ENCODE assay signal across 10 mouse cellular contexts in genomic region chr2:154420942-154421731, GRCm38 (mm10). TPM values are rescaled to one million over a fixed set of nuclear protein-coding genes. Genes with fewer than 3 reads are reported as not detected.
A peak's percentile ranks its signal among the peaks of the same experiment; 100 is the strongest.
DNase-seq lines count a peak whose midpoint lies in the region; ATAC-seq and TF ChIP-seq lines count a peak whose summit lies in the region.
"Had no signal": no experiment of that assay in that cellular context is flagged by ENCODE, and none has a peak within 500 bp of the region (broad histone marks: within the 10 kb centered on the region; RNA-seq: fewer than 3 reads in every experiment).

No protein-coding gene starts in this region.

- no peak for DNase-seq in stomach, postnatal 0 days (ENCODE audit: low spot score)
- DNase-seq in embryonic facial prominence, embryonic 10.5 days (ENCODE audit: low spot score): peak; percentile 75
- peak; percentile 40 for DNase-seq in limb, embryonic 11.5 days (ENCODE audit: low spot score)
- DNase-seq in yolk sac, embryonic 10.5 days (ENCODE audit: low spot score): peak; percentile 21
- no peak for DNase-seq in thymus, postnatal 25 days
- DNase-seq in gastrocnemius, adult 8-10 months (ENCODE audit: low spot score in 2 of 2): no peak
- no peak for DNase-seq in frontal cortex, postnatal 36 days (ENCODE audit: low spot score in 2 of 2)
- DNase-seq: heart, postnatal 36 days; lung, postnatal 4 days had no signal

- H3K36me3 ChIP-seq in stomach, embryonic 14.5 days (ENCODE audit: control insufficient read depth, insufficient read depth, low read length): no peaks in the 10 kb centered on the region
- no peaks in the 10 kb centered on the region for H3K36me3 ChIP-seq in stomach, postnatal 0 days (ENCODE audit: control insufficient read depth, insufficient read depth, low read length)
- no peaks in the 10 kb centered on the region for H3K36me3 ChIP-seq in embryonic facial prominence, embryonic 10.5 days (replicated peaks)
- no peaks in the 10 kb centered on the region for H3K36me3 ChIP-seq in limb, embryonic 11.5 days (ENCODE audit: control insufficient read depth, insufficient read depth, low read length)

- TF ChIP-seq CTCF in stomach, postnatal 0 days (IDR thresholded peaks at IDR 0.05; ENCODE audit: low read depth): no peak

- H3K27ac ChIP-seq in stomach, embryonic 14.5 days (ENCODE audit: low read length): peak overlapping the region; percentile 23; the same call in 1 of the 2 replicates
- H3K27ac ChIP-seq in stomach, postnatal 0 days (replicated peaks): no peak overlapping the region
- peak overlapping the region; percentile 77 for H3K27ac ChIP-seq in embryonic facial prominence, embryonic 10.5 days (replicated peaks)
- peak overlapping the region; percentile 18 for H3K27ac ChIP-seq in limb, embryonic 11.5 days (replicated peaks; ENCODE audit: low read depth, low read length)

- WGBS in stomach, embryonic 14.5 days: 49% methylated on average over 7 of the region's 7 CpGs
- 52% methylated on average over 7 of the region's 7 CpGs for WGBS in stomach, postnatal 0 days
- WGBS in embryonic facial prominence, embryonic 10.5 days: 23% methylated on average over 7 of the region's 7 CpGs
- WGBS in limb, embryonic 11.5 days: 39% methylated on average over 7 of the region's 7 CpGs

- TF ChIP-seq EP300 in stomach, postnatal 0 days (optimal IDR thresholded peaks at IDR 0.05): no peak

- H3K27me3 ChIP-seq in stomach, embryonic 14.5 days (ENCODE audit: control insufficient read depth, insufficient read depth, low read length): no peaks in the 10 kb centered on the region
- H3K27me3 ChIP-seq in stomach, postnatal 0 days (ENCODE audit: control insufficient read depth, insufficient read depth, low read length): no peaks in the 10 kb centered on the region
- H3K27me3 ChIP-seq in embryonic facial prominence, embryonic 10.5 days (replicated peaks; ENCODE audit: low read depth, poor library complexity, severe bottlenecking): no peaks in the 10 kb centered on the region
- no peaks in the 10 kb centered on the region for H3K27me3 ChIP-seq in limb, embryonic 11.5 days (ENCODE audit: control insufficient read depth, insufficient read depth, low read length)

- no peaks in the 10 kb centered on the region; the same call in 1 of the 2 replicates for H3K9me3 ChIP-seq in stomach, embryonic 14.5 days (ENCODE audit: control insufficient read depth, low read depth, low read length)
- no peaks in the 10 kb centered on the region for H3K9me3 ChIP-seq in stomach, postnatal 0 days (ENCODE audit: control insufficient read depth, low read length)
- H3K9me3 ChIP-seq in embryonic facial prominence, embryonic 10.5 days: no peaks in the 10 kb centered on the region
- no peaks in the 10 kb centered on the region for H3K9me3 ChIP-seq in limb, embryonic 11.5 days (ENCODE audit: control insufficient read depth, low read length)

- no peak overlapping the region for H3K4me3 ChIP-seq in stomach, embryonic 14.5 days (ENCODE audit: low read depth, low read length)
- H3K4me3 ChIP-seq in stomach, postnatal 0 days (ENCODE audit: low read depth, low read length): no peak overlapping the region
- H3K4me3 ChIP-seq in embryonic facial prominence, embryonic 10.5 days: 0 out of 2 replicates have a peak overlapping the region, but pooled peaks have one; percentile 21
- H3K4me3 ChIP-seq in limb, embryonic 11.5 days (ENCODE audit: low read depth, low read length): no peak overlapping the region

- H3K4me2 ChIP-seq in stomach, embryonic 14.5 days (replicated peaks; ENCODE audit: low read depth, low read length): no peak overlapping the region
- no peak overlapping the region for H3K4me2 ChIP-seq in stomach, postnatal 0 days (replicated peaks; ENCODE audit: low read depth)
- H3K4me2 ChIP-seq in limb, embryonic 11.5 days (ENCODE audit: low read depth, severe bottlenecking): no peak overlapping the region

- ATAC-seq in stomach, embryonic 14.5 days (ENCODE audit: insufficient number of reproducible peaks, insufficient read depth, low FRiP score, low read depth): peak; percentile 46; the same call in 1 of the 2 replicates
- no peak for ATAC-seq in stomach, postnatal 0 days (ENCODE audit: low FRiP score, low TSS enrichment)
- peak; percentile 57; the same call in 1 of the 2 replicates for ATAC-seq in limb, embryonic 11.5 days (ENCODE audit: insufficient number of reproducible peaks, low FRiP score, low TSS enrichment, low read depth)

- no peak overlapping the region for H3K9ac ChIP-seq in stomach, embryonic 14.5 days (replicated peaks; ENCODE audit: low read depth, low read length)
- H3K9ac ChIP-seq in stomach, postnatal 0 days (ENCODE audit: low read length): no peak overlapping the region
- no peak overlapping the region for H3K9ac ChIP-seq in limb, embryonic 11.5 days (ENCODE audit: low read length)

- no peaks in the 10 kb centered on the region for H3K4me1 ChIP-seq in stomach, embryonic 14.5 days (ENCODE audit: control insufficient read depth, insufficient read depth, low read length)
- H3K4me1 ChIP-seq in stomach, postnatal 0 days (replicated peaks; ENCODE audit: control insufficient read depth, insufficient read depth): no peaks in the 10 kb centered on the region
- H3K4me1 ChIP-seq in embryonic facial prominence, embryonic 10.5 days: peaks cover 24% of the 10 kb centered on the region
- peaks cover 4% of the 10 kb centered on the region; the same call in 1 of the 2 replicates for H3K4me1 ChIP-seq in limb, embryonic 11.5 days (ENCODE audit: control insufficient read depth, insufficient read depth, low read length)

RNA-seq across cellular contexts. Expression of gene Snta1, which starts 13.2 kb away (rescaled TPM):
- 2.4 and 3.1 TPM in 2 replicates for polyA plus RNA-seq in stomach, embryonic 14.5 days (2014; fragmentation: Nextera tagmentation; extraction: Ambion mirVana)
- polyA plus RNA-seq in stomach, postnatal 0 days (2015; fragmentation: Nextera tagmentation; extraction: Ambion mirVana): 6.7 and 7.2 TPM in 2 replicates
- polyA plus RNA-seq in embryonic facial prominence, embryonic 10.5 days (2016; fragmentation: Nextera tagmentation; extraction: Ambion mirVana): 3.0 and 3.9 TPM in 2 replicates
- 1.7 and 2.2 TPM in 2 replicates for polyA plus RNA-seq in limb, embryonic 11.5 days (2014; fragmentation: Nextera tagmentation; extraction: Ambion mirVana)
- total RNA-seq in gastrocnemius, adult 8-10 months (2022): 100 to 1,000 TPM; 156 to 248 (median 181) TPM

RNA-seq across cellular contexts. Expression of gene Cbfa2t2, which starts 15.1 kb away (rescaled TPM):
- 43.6 and 45.3 TPM in 2 replicates for polyA plus RNA-seq in stomach, embryonic 14.5 days (2014; fragmentation: Nextera tagmentation; extraction: Ambion mirVana)
- polyA plus RNA-seq in stomach, postnatal 0 days (2015; fragmentation: Nextera tagmentation; extraction: Ambion mirVana): 10.3 and 10.4 TPM in 2 replicates
- polyA plus RNA-seq in embryonic facial prominence, embryonic 10.5 days (2016; fragmentation: Nextera tagmentation; extraction: Ambion mirVana): 68.8 and 72.2 TPM in 2 replicates
- polyA plus RNA-seq in limb, embryonic 11.5 days (2014; fragmentation: Nextera tagmentation; extraction: Ambion mirVana): 44.1 and 52.7 TPM in 2 replicates
- 10 to 100 TPM; 12.7 to 14.8 (median 13.5) TPM for total RNA-seq in gastrocnemius, adult 8-10 months (2022)

RNA-seq across cellular contexts. Expression of gene Cdk5rap1, which starts 48.3 kb away (rescaled TPM):
- polyA plus RNA-seq in stomach, embryonic 14.5 days (2014; fragmentation: Nextera tagmentation; extraction: Ambion mirVana): 12.2 and 15.8 TPM in 2 replicates
- polyA plus RNA-seq in stomach, postnatal 0 days (2015; fragmentation: Nextera tagmentation; extraction: Ambion mirVana): 6.2 and 25.9 TPM in 2 replicates
- 15.1 and 15.8 TPM in 2 replicates for polyA plus RNA-seq in embryonic facial prominence, embryonic 10.5 days (2016; fragmentation: Nextera tagmentation; extraction: Ambion mirVana)
- 19.8 and 20.3 TPM in 2 replicates for polyA plus RNA-seq in limb, embryonic 11.5 days (2014; fragmentation: Nextera tagmentation; extraction: Ambion mirVana)
- 10 to 100 TPM; 11.7 to 17.1 (median 12.0) TPM for total RNA-seq in gastrocnemius, adult 8-10 months (2022)

Comparison
In these comparisons a context has a peak if more than half of its experiments do, and no peak if none do; other contexts are left out.
1. DNase-seq: peak in embryonic facial prominence, embryonic 10.5 days (single experiment), limb, embryonic 11.5 days (single experiment) and yolk sac, embryonic 10.5 days (single experiment); none in stomach, postnatal 0 days (single experiment), thymus, postnatal 25 days (single experiment), gastrocnemius, adult 8-10 months (0 of 2) and frontal cortex, postnatal 36 days (0 of 2).